Mouse (Mus musculus) neural tube, embryonic 11.5 days (tissue): ENCODE results near the gene Fbxw7. TPM values are rescaled to one million over a fixed set of nuclear protein-coding genes. Genes with fewer than 3 reads are reported as not detected.

Experiments used
- ATAC-seq: fragments of 200-750 bp; cut with Nextera tagmentation; 2 replicates; pipeline ENCODE4 v1.8.0; 2017; ENCODE audit warnings: moderate number of reproducible peaks, mild to moderate bottlenecking, moderate TSS enrichment, moderate library complexity; ENCODE audit not compliant: insufficient read depth, low FRiP score, low TSS enrichment
- DNase-seq: peaks from one replicate; pipeline ENCODE4 v3.0.0-alpha.2; 2015; ENCODE audit warnings: low spot score
- H3K27ac ChIP-seq: fragments of 300-500 bp; sonication (generic); 2 replicates; pipeline ENCODE4 v1.5.1; 2014; ENCODE audit warnings: low read depth, mild to moderate bottlenecking, low read length
- H3K27me3 ChIP-seq: fragments of 300-500 bp; sonication (generic); 2 replicates; pipeline ENCODE4 v1.6.1; 2014; ENCODE audit warnings: mild to moderate bottlenecking, low read length, mixed read lengths; ENCODE audit not compliant: control insufficient read depth, insufficient read depth
- H3K36me3 ChIP-seq: fragments of 300-500 bp; sonication (generic); 2 replicates; pipeline ENCODE4 v1.6.1; 2014; ENCODE audit warnings: mild to moderate bottlenecking, low read length, moderate library complexity, mixed read lengths; ENCODE audit not compliant: control insufficient read depth, insufficient read depth
- H3K4me1 ChIP-seq: fragments of 300-500 bp; sonication (generic); 2 replicates; pipeline ENCODE4 v1.6.1; 2014; ENCODE audit warnings: low read length, mixed read lengths; ENCODE audit not compliant: control insufficient read depth, insufficient read depth
- H3K4me2 ChIP-seq: fragments of 300-500 bp; sonication (generic); 2 replicates; pipeline ENCODE4 v1.6.1; 2014; ENCODE audit warnings: low read depth, mild to moderate bottlenecking, moderate library complexity
- H3K4me3 ChIP-seq: fragments of 300-500 bp; sonication (generic); 2 replicates; pipeline ENCODE4 v1.5.1; 2014; ENCODE audit warnings: low read depth, low read length
- H3K9ac ChIP-seq: fragments of 300-500 bp; sonication (generic); 2 replicates; pipeline ENCODE4 v1.6.1; 2014; ENCODE audit warnings: mild to moderate bottlenecking, low read length
- H3K9me3 ChIP-seq: fragments of 300-500 bp; sonication (generic); 2 replicates; pipeline ENCODE4 v1.6.1; 2016; ENCODE audit warnings: low read length; ENCODE audit not compliant: control insufficient read depth
- WGBS: fragments of 180-500 bp; shearing (Covaris S2); extraction: QIAGEN DNeasy Blood & Tissue Kit; methylation state at CpG from one replicate; pipeline ENCODE4 v1.1.7; 2014; 5-methylcytosine and 5-hydroxymethylcytosine counted together
- polyA plus RNA-seq: library from polyadenylated mRNA; unstranded; fragments of >200 nt; fragmentation: Nextera tagmentation; extraction: Ambion mirVana; gene quantifications from 2 replicates; pipeline ENCODE4 v1.2.1, GENCODE M21; 2014

Fbxw7 gene
- polyA plus RNA-seq, 1 experiment from 2014 or later = 23.0 TPM

DNA sequence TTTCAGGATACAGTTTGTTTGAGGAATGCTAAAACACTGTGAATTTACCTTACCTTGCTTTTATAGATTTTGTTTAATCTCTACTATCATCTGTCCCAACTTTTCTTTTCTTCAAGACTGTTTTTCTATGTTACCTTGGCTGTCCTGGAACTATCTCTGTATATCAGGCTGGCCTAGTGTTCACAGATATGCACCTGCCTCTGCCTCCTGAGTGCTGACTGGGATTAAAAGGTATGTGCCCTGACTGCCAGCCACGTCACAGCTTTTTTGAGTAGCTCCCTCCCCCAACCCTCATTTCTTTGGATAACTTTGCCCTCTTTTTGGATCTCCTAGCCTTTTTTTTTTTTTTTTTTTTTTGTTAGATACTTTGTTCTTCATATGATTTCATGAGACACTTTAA lies 1.9 kb downstream of the Fbxw7 start:
- DNase-seq (no peak), ATAC-seq (no peak)
- Histone ChIP-seq H3K27me3 (no peaks in the 10 kb centered on the region), H3K4me1 (peaks cover 10% of the 10 kb centered on the region), H3K36me3 (no peaks in the 10 kb centered on the region), H3K9ac (no peak overlapping the region), H3K4me3 (no peak overlapping the region), H3K27ac (no peak overlapping the region), H3K4me2 (no peak overlapping the region), H3K9me3 (no peaks in the 10 kb centered on the region)
- 83% methylated on average over 1 of the region's 1 CpGs for WGBS

- DNase-seq (no peak), ATAC-seq (no peak)
- no peaks in the 10 kb centered on the region for H3K9me3 ChIP-seq
- H3K27ac ChIP-seq = no peak overlapping the region
- H3K4me3 ChIP-seq = no peak overlapping the region
- no peaks in the 10 kb centered on the region for H3K36me3 ChIP-seq
- H3K4me1 ChIP-seq = peaks cover 9% of the 10 kb centered on the region
- 62% methylated on average over 2 of the region's 2 CpGs for WGBS
- no peak overlapping the region for H3K9ac ChIP-seq
- no peaks in the 10 kb centered on the region for H3K27me3 ChIP-seq
- no peak overlapping the region for H3K4me2 ChIP-seq
Observed at GRCm38 (mm10) chr3:84820654-84821201, 5.7 kb downstream of the Fbxw7 start.

- DNase-seq = no peak
- 74% methylated on average over 5 of the region's 5 CpGs for WGBS
- Histone ChIP-seq H3K27me3 (no peaks in the 10 kb centered on the region), H3K4me3 (no peak overlapping the region), H3K9ac (no peak overlapping the region), H3K27ac (no peak overlapping the region), H3K36me3 (no peaks in the 10 kb centered on the region), H3K4me1 (no peaks in the 10 kb centered on the region), H3K4me2 (no peak overlapping the region), H3K9me3 (no peaks in the 10 kb centered on the region)
- no peak for ATAC-seq
Observed at GRCm38 (mm10) chr3:84825990-84826389, 10.9 kb downstream of the Fbxw7 start.

DNA sequence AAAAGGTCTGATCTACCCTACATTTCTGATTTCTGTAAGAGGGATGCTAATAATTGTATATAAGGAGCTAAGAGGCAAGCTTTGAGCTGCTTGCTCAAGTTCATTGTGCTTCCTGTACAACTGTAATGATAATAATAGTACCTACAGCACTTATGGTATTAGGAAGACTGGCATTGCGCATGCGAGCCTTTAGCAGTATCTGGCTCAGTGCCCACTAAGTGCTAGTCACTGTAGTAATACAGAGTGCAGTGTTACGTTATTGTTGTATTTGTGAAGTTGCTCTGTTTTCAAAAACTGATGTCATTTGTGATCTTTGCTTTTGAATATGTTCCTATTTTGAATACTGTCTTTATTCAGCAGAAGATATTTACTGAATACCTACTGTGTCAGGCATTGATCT lies 11.3 kb downstream of the Fbxw7 start:
- H3K4me2 ChIP-seq = no peak overlapping the region
- no peaks in the 10 kb centered on the region for H3K9me3 ChIP-seq
- WGBS = 98% methylated on average over 3 of the region's 3 CpGs
- DNase-seq (no peak), ATAC-seq (no peak)
- no peaks in the 10 kb centered on the region for H3K27me3 ChIP-seq
- no peaks in the 10 kb centered on the region for H3K4me1 ChIP-seq
- H3K9ac ChIP-seq = no peak overlapping the region
- H3K4me3 ChIP-seq = no peak overlapping the region
- H3K36me3 ChIP-seq = no peaks in the 10 kb centered on the region
- H3K27ac ChIP-seq = no peak overlapping the region

- no peak overlapping the region for H3K27ac ChIP-seq
- H3K4me1 ChIP-seq = no peaks in the 10 kb centered on the region
- no peaks in the 10 kb centered on the region for H3K27me3 ChIP-seq
- no peak overlapping the region for H3K4me3 ChIP-seq
- no peak overlapping the region for H3K9ac ChIP-seq
- WGBS = 76% methylated on average over 3 of the region's 3 CpGs
- H3K36me3 ChIP-seq = no peaks in the 10 kb centered on the region
- H3K4me2 ChIP-seq = no peak overlapping the region
- no peak for ATAC-seq
- H3K9me3 ChIP-seq = no peaks in the 10 kb centered on the region
- no peak for DNase-seq
Observed at GRCm38 (mm10) chr3:84826938-84827337, 11.9 kb downstream of the Fbxw7 start.

DNA sequence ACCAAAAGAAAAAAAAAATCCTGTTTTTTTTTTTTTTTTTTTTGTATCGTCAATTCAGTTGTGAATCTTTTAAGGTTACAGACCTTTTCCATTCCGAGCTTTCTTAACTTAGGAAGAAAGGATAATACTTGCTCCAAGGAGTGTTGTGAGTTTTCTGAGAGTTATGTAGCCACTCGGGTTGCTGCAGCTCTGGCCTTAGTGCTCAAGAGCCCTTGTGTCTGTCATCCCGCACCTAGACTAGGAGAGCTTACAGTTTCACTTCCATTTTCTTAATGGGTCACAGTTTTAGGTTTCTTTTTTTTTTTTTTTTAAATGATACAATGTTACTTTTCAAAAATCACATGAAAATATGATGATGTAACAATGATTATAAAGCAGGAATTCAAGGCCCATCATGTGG lies 12.5 kb downstream of the Fbxw7 start:
- H3K4me1 ChIP-seq = no peaks in the 10 kb centered on the region
- H3K9me3 ChIP-seq = no peaks in the 10 kb centered on the region
- H3K27ac ChIP-seq = no peak overlapping the region
- H3K4me2 ChIP-seq = no peak overlapping the region
- 93% methylated on average over 4 of the region's 4 CpGs for WGBS
- no peak for DNase-seq
- H3K27me3 ChIP-seq = no peaks in the 10 kb centered on the region
- H3K4me3 ChIP-seq = no peak overlapping the region
- H3K36me3 ChIP-seq = no peaks in the 10 kb centered on the region
- H3K9ac ChIP-seq = no peak overlapping the region
- ATAC-seq = no peak

GRCm38 (mm10) chr3:84829366-84829765 lies 14.3 kb downstream of the Fbxw7 start:
- no peaks in the 10 kb centered on the region for H3K27me3 ChIP-seq

GRCm38 (mm10) chr3:84836029-84836428 lies 21.0 kb downstream of the Fbxw7 start:
- H3K36me3 ChIP-seq = no peaks in the 10 kb centered on the region
- DNase-seq (no peak), ATAC-seq (no peak)
- H3K9me3 ChIP-seq = no peaks in the 10 kb centered on the region
- no peak overlapping the region for H3K4me3 ChIP-seq
- no peaks in the 10 kb centered on the region for H3K27me3 ChIP-seq
- H3K27ac ChIP-seq = no peak overlapping the region
- no peak overlapping the region for H3K4me2 ChIP-seq
- H3K9ac ChIP-seq = no peak overlapping the region
- 79% methylated on average over 5 of the region's 5 CpGs for WGBS
- H3K4me1 ChIP-seq = no peaks in the 10 kb centered on the region

More at GRCm38 (mm10) chr3:84829366-84829765, 14.3 kb downstream of the Fbxw7 start:
- ATAC-seq (no peak), DNase-seq (no peak)
- Histone ChIP-seq H3K9ac (no peak overlapping the region), H3K4me2 (no peak overlapping the region), H3K36me3 (no peaks in the 10 kb centered on the region), H3K27ac (no peak overlapping the region), H3K4me3 (no peak overlapping the region), H3K4me1 (no peaks in the 10 kb centered on the region), H3K9me3 (no peaks in the 10 kb centered on the region)
- WGBS = 83% methylated on average over 1 of the region's 1 CpGs

DNA sequence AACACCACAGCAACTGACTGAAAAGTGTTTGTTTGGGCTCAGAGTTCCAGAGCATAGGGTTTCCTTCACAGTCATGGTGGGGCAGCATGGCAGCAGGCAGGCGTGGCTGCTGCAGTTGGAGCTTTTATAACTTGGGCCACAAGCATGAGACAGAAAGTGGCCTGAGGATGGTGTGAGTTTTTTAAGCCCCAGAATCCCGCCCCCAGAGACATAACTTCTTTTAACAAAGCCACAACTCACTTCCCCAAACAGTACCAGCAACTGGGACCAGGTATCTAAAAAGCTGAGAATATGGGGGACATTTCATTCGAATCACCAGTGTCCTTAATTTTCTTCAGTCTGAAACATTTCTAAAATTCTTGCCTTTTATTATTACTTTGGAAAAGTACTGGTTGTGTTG lies 22.9 kb downstream of the Fbxw7 start:
- ATAC-seq = no peak
- Histone ChIP-seq H3K4me2 (no peak overlapping the region), H3K36me3 (no peaks in the 10 kb centered on the region), H3K4me3 (no peak overlapping the region), H3K9ac (no peak overlapping the region), H3K9me3 (no peaks in the 10 kb centered on the region), H3K4me1 (no peaks in the 10 kb centered on the region), H3K27me3 (no peaks in the 10 kb centered on the region), H3K27ac (no peak overlapping the region)
- 83% methylated on average over 3 of the region's 3 CpGs for WGBS
- DNase-seq = no peak
